Mouse (Mus musculus): Measurements from ENCODE around the gene Cdh16.

Gene Cdh16

GRCm38 (mm10) chr8:104576820-104577219 is 47.4 kb downstream of the Cdh16 start:
- DNase-seq (ENCODE audit: low read depth) = no peak

- peak; percentile 86 for DNase-seq (ENCODE audit: low read depth)
Measured at GRCm38 (mm10) chr8:104570436-104571343, 53.5 kb downstream of the Cdh16 start.

- no peak for DNase-seq (ENCODE audit: low read depth)
Measured at GRCm38 (mm10) chr8:104569559-104569958, 54.6 kb downstream of the Cdh16 start.

GRCm38 (mm10) chr8:104565457-104565798 is 58.8 kb downstream of the Cdh16 start:
- no peak for DNase-seq (ENCODE audit: low read depth)

GRCm38 (mm10) chr8:104564633-104565456 is 59.4 kb downstream of the Cdh16 start:
- peak; percentile 88 for DNase-seq (ENCODE audit: low read depth)

GRCm38 (mm10) chr8:104560731-104561130 is 63.5 kb downstream of the Cdh16 start:
- no peak for DNase-seq (ENCODE audit: low read depth)

- no peak for DNase-seq (ENCODE audit: low read depth)
Measured at GRCm38 (mm10) chr8:104557226-104557625, 67.0 kb downstream of the Cdh16 start.

- no peak for DNase-seq (ENCODE audit: low read depth)
Measured at GRCm38 (mm10) chr8:104555191-104555590, 69.0 kb downstream of the Cdh16 start.
